Mouse (Mus musculus) limb, embryonic 14.5 days (tissue): ENCODE results near the gene Asb2. TPM values are rescaled to one million over a fixed set of nuclear protein-coding genes. Genes with fewer than 3 reads are reported as not detected.
A peak's percentile ranks its signal among the peaks of the same experiment; 100 is the strongest.

Experiments used
- ATAC-seq: fragments of 200-750 bp; cut with Nextera tagmentation; 2 replicates; pipeline ENCODE4 v1.8.0; 2017; ENCODE audit warnings: low read depth, moderate number of reproducible peaks, moderate TSS enrichment; ENCODE audit not compliant: low FRiP score
- DNase-seq: peaks from one replicate; pipeline ENCODE4 v3.0.0-alpha.2; 2015; ENCODE audit warnings: low spot score
- H3K27ac ChIP-seq: fragments of 300-500 bp; sonication (generic); replicated peaks from 2 replicates; pipeline ENCODE4 v1.5.1; 2014; ENCODE audit warnings: low read depth, mild to moderate bottlenecking, low read length, moderate library complexity, mixed read lengths
- H3K27me3 ChIP-seq: fragments of 300-500 bp; sonication (generic); 2 replicates; pipeline ENCODE4 v1.6.1; 2014; ENCODE audit warnings: low read length, mixed read lengths; ENCODE audit not compliant: control insufficient read depth, insufficient read depth
- H3K36me3 ChIP-seq: fragments of 300-500 bp; sonication (generic); 2 replicates; pipeline ENCODE4 v1.6.1; 2014; ENCODE audit warnings: mild to moderate bottlenecking, low read length, moderate library complexity, mixed read lengths; ENCODE audit not compliant: control insufficient read depth, insufficient read depth
- H3K4me1 ChIP-seq: fragments of 300-500 bp; sonication (generic); 2 replicates; pipeline ENCODE4 v1.6.1; 2014; ENCODE audit warnings: antibody characterized with exemption, low read length, mixed read lengths; ENCODE audit not compliant: control insufficient read depth, insufficient read depth
- H3K4me2 ChIP-seq: fragments of 300-500 bp; sonication (generic); replicated peaks from 2 replicates; pipeline ENCODE4 v1.6.1; 2014; ENCODE audit warnings: low read depth, mild to moderate bottlenecking, low read length, moderate library complexity; ENCODE audit not compliant: severe bottlenecking
- H3K4me3 ChIP-seq: fragments of 300-500 bp; sonication (generic); replicated peaks from 2 replicates; pipeline ENCODE4 v1.5.1; 2014; ENCODE audit warnings: low read length
- H3K9ac ChIP-seq: fragments of 300-500 bp; sonication (generic); 2 replicates; pipeline ENCODE4 v1.6.1; 2014; ENCODE audit warnings: mild to moderate bottlenecking, low read depth, low read length, moderate library complexity; ENCODE audit not compliant: severe bottlenecking
- H3K9me3 ChIP-seq: fragments of 300-500 bp; sonication (generic); 2 replicates; pipeline ENCODE4 v1.6.1; 2016; ENCODE audit warnings: low read length; ENCODE audit not compliant: control insufficient read depth
- POLR2A ChIP-seq: fragments of 200-500 bp; IDR thresholded peaks from 2 replicates; pipeline ENCODE4 v1.8.0; 2012; ENCODE audit warnings: inconsistent platforms, mild to moderate bottlenecking, moderate library complexity, borderline replicate concordance; ENCODE audit not compliant: insufficient read depth, insufficient read length; ENCODE audit errors: extremely low read depth
- WGBS: fragments of 180-500 bp; shearing (Covaris S2); extraction: QIAGEN DNeasy Blood & Tissue Kit; methylation state at CpG from one replicate; pipeline ENCODE4 v1.1.7; 2014; 5-methylcytosine and 5-hydroxymethylcytosine counted together
- polyA plus RNA-seq, 2 experiments: library from polyadenylated mRNA; depleted of rRNA in 1 of 2; stranded (reverse) in 1 of 2; unstranded in 1 of 2; fragments of >200 nt; fragmentation: Nextera tagmentation in 1 of 2; extraction: Ambion mirVana in 1 of 2; gene quantifications; 2 replicates each; pipeline versions ENCODE4 v1.2.1 to v1.2.3; 2012 to 2014

Asb2 gene
- polyA plus RNA-seq, 2 experiments = 11.7 to 13.8 TPM

DNA sequence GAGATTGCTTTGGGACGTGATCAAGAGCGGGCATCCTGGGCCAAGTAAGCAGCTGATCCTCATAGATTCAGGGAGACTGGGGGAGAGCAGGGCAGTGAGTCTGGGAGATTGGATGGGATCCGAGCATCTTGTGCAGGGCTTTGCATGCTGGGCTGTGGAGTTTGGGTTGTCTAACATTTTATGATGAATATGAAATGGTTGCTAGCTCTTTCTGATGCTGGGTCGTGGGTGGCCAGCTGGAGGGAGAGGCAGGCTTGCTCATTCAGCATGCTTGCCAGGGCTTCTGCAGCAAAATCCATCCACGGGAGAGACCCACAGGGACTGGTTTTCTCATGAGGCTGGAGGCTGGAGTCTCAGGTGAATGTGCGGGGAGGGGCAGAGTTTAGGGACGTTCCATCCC lies 35.3 kb upstream of the Asb2 start:
- no peaks in the 10 kb centered on the region for H3K27me3 ChIP-seq
- no peak for ATAC-seq

DNA sequence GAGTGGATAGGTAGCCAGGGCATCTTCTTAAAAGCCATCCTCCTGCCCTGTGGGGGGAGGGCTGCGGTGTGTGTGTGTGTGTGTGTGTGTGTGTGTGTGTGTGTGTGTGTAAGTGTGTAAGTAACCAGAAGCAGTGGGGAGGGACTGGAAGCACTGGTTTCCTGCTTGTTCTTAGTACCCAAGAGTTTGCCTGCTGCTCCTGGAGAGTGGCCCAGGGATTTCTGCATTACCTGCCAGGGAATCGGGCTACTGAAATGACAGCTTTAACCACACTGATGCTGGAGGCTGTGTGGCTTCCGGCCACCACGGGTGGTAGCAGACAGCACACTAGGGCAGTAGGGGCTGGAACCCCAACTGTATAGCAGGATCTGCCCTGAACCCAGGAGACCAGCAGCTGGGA lies 34.2 kb upstream of the Asb2 start:
- Histone ChIP-seq H3K4me1 (peaks cover 7% of the 10 kb centered on the region; the same call in 1 of the 2 replicates), H3K4me2 (no peak overlapping the region), H3K4me3 (no peak overlapping the region), H3K27me3 (no peaks in the 10 kb centered on the region), H3K36me3 (no peaks in the 10 kb centered on the region), H3K9me3 (no peaks in the 10 kb centered on the region), H3K9ac (no peak overlapping the region), H3K27ac (no peak overlapping the region)
- ATAC-seq = no peak
- DNase-seq = no peak
- TF ChIP-seq POLR2A = no peak
- 67% methylated on average over 4 of the region's 4 CpGs for WGBS

More for the DNA sequence above, 35.3 kb upstream of the Asb2 start:
- DNase-seq = no peak
- no peak overlapping the region for H3K4me2 ChIP-seq
- no peaks in the 10 kb centered on the region for H3K36me3 ChIP-seq
- no peaks in the 10 kb centered on the region for H3K9me3 ChIP-seq
- peaks cover 7% of the 10 kb centered on the region; the same call in 1 of the 2 replicates for H3K4me1 ChIP-seq
- no peak overlapping the region for H3K4me3 ChIP-seq
- TF ChIP-seq POLR2A = no peak
- H3K27ac ChIP-seq = no peak overlapping the region
- H3K9ac ChIP-seq = no peak overlapping the region
- 76% methylated on average over 7 of the region's 7 CpGs for WGBS

DNA sequence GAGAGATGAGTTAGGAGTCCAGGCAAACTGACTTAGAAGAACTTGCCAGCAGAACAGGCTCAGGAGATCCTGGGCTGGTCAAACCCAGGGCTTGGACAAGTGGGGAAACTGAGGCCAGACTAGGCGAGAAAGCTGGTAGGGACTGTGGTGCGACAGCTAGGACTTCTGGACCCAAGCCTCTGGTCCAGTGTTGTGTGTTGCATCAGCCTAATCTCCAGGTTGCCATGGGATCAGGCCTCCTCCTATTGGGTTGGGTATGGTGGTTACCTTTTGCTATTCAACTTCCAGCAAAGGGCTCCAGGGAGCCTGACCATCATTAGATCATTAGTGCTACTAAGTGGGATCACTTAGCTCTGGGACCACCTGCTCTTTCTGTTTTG lies 33.5 kb upstream of the Asb2 start:
- H3K27ac ChIP-seq = no peak overlapping the region
- no peak for ATAC-seq
- no peaks in the 10 kb centered on the region for H3K27me3 ChIP-seq
- no peak for DNase-seq
- peaks cover 7% of the 10 kb centered on the region; the same call in 1 of the 2 replicates for H3K4me1 ChIP-seq
- peak overlapping the region; percentile 73 for H3K4me2 ChIP-seq
- peak overlapping the region; percentile 73 for H3K4me3 ChIP-seq
- WGBS = 79% methylated on average over 2 of the region's 2 CpGs
- H3K36me3 ChIP-seq = no peaks in the 10 kb centered on the region
- TF ChIP-seq POLR2A = no peak
- H3K9me3 ChIP-seq = no peaks in the 10 kb centered on the region
- H3K9ac ChIP-seq = peak overlapping the region; percentile 90

DNA sequence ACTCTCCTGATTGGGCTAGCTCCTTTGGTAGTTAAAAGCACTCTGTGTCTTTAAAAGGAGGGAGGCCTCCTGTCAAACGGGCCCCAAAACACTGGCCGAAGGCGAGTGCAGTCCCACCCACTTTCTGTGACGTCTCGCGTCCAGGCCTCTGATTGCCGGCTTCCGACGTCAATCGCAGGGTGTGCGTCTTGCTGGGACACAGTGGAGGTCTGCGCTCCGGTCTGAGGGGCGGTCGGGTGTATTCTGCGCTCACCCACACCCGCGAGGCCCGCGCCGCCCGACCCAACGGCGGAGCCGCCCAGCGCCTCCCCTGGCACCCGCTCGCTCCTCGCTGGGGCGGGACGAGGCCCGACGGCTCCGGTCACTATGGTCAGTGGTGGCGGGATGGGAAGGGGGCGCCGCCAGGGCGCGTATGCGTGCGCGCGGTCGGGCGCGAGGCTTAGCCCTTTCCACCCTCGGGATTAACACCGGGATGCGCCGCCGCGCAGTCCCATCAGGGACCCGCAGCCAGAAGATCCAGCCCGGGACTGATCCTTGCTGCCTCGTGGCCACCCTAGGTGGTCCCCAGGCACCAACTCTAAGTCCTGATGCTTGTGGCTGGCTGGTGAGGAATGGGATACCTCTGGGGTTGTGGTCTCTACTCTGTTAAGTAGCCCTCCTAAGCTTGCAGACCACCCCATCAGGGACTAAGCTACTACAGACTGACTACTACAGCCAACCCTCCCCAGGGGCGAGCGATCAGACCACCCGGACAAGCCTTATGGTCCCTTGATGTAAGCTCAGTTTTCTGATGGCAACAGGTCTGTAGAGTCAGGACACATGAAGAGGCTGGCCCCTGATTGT lies 32.9 kb upstream of the Asb2 start, which contains the start of gene Otub2:
Gene Otub2 (plus strand): TSS at position 178 of the 843 bp plus-strand sequence.
- WGBS = under 1% methylated on average over 54 of the region's 58 CpGs

DNA sequence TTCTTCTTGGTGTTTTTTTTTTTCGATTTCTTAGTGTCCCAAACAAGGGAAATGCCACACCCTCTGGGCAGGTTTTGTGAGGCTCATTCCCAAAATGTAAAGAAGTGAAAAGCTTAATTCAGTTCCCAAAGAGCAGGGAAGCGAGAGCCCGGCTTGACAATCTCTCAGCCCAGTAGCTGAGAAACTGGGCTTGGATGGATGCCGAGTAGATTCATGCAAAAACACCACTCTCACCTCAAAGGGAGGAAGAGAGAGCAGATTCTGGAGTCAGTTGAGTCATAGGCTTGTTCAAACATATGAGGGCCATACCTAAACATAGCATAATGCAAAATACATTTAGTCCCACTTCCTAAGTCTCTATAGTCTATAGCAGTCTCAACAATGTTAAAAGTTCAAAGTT lies 24.4 kb upstream of the Asb2 start:
- no peak overlapping the region for H3K4me2 ChIP-seq
- H3K9me3 ChIP-seq = no peaks in the 10 kb centered on the region
- no peak for ATAC-seq
- no peak overlapping the region for H3K27ac ChIP-seq
- H3K36me3 ChIP-seq = no peaks in the 10 kb centered on the region
- no peaks in the 10 kb centered on the region for H3K27me3 ChIP-seq
- H3K9ac ChIP-seq = no peak overlapping the region
- no peak for DNase-seq
- no peaks in the 10 kb centered on the region for H3K4me1 ChIP-seq
- no peak overlapping the region for H3K4me3 ChIP-seq
- no peak for TF ChIP-seq POLR2A
- 83% methylated on average over 4 of the region's 4 CpGs for WGBS

More for the DNA sequence above, 32.9 kb upstream of the Asb2 start, which contains the start of gene Otub2:
- Histone ChIP-seq H3K4me3 (peak within 1 kb of the TSS; percentile 73), H3K9me3 (no peaks in the 10 kb centered on the region), H3K27me3 (no peaks in the 10 kb centered on the region), H3K9ac (peak within 1 kb of the TSS; percentile 90), H3K27ac (no peak within 1 kb of the TSS), H3K36me3 (no peaks in the 10 kb centered on the region), H3K4me1 (peaks cover 7% of the 10 kb centered on the region; the same call in 1 of the 2 replicates), H3K4me2 (peak within 1 kb of the TSS; percentile 73)
- TF ChIP-seq POLR2A = no peak
- peak; percentile 99 for ATAC-seq
- DNase-seq = peak; percentile 97
